Mouse (Mus musculus) G1E (cell line): ENCODE results near the gene Htr2a. TPM values are rescaled to one million over a fixed set of nuclear protein-coding genes. Genes with fewer than 3 reads are reported as not detected.

Experiments used
- ATAC-seq: 2 replicates; pipeline ENCODE4 v1.8.0; 2016; ENCODE audit warnings: mild to moderate bottlenecking; ENCODE audit not compliant: insufficient number of reproducible peaks, poor library complexity, low FRiP score, severe bottlenecking; ENCODE audit errors: extremely low read depth
- DNase-seq: peaks from one replicate; pipeline ENCODE4 v3.0.0; 2012; ENCODE audit warnings: low spot score
- H3K27me3 ChIP-seq: 2 replicates; pipeline ENCODE4 v1.6.1; 2012; ENCODE audit warnings: mild to moderate bottlenecking, low read length, inconsistent platforms; ENCODE audit not compliant: insufficient read depth
- H3K36me3 ChIP-seq: replicated peaks from 2 replicates; pipeline ENCODE3; 2012; ENCODE audit warnings: mild to moderate bottlenecking, inconsistent platforms
- H3K4me1 ChIP-seq: 2 replicates; pipeline ENCODE4 v1.6.1; 2012; ENCODE audit warnings: low read depth, low read length, inconsistent platforms, mixed read lengths; ENCODE audit not compliant: insufficient read depth
- H3K4me3 ChIP-seq: 2 replicates; pipeline ENCODE4 v1.5.1; 2012; ENCODE audit warnings: low read depth, mild to moderate bottlenecking, inconsistent platforms, low read length, moderate library complexity, mixed read lengths
- H3K9me3 ChIP-seq: replicated peaks from 2 replicates; pipeline ENCODE4 v1.6.1; 2012; ENCODE audit warnings: inconsistent platforms
- CTCF ChIP-seq: IDR thresholded peaks from 2 replicates; pipeline ENCODE4 v1.5.1; 2012; ENCODE audit warnings: low read depth, low read length, inconsistent platforms, mixed read lengths
- GATA1 ChIP-seq: IDR thresholded peaks from 2 replicates; pipeline ENCODE4 v1.6.1; 2012; ENCODE audit warnings: borderline replicate concordance, low read length, inconsistent platforms, mixed read lengths
- GATA2 ChIP-seq: IDR thresholded peaks from 2 replicates; pipeline ENCODE4 v1.6.1; 2012; ENCODE audit warnings: low read depth, low read length, inconsistent platforms, borderline replicate concordance
- POLR2AphosphoS5 ChIP-seq: IDR thresholded peaks from 2 replicates; pipeline ENCODE4 v1.6.1; 2012; ENCODE audit warnings: low read depth, low read length, inconsistent platforms; ENCODE audit not compliant: insufficient replicate concordance
- TAL1 ChIP-seq: conservative IDR thresholded peaks from 2 replicates; pipeline ENCODE4 v1.6.1; 2012; ENCODE audit warnings: low read depth, low read length, inconsistent platforms, mixed read lengths
- polyA plus RNA-seq: library from polyadenylated mRNA; stranded (reverse); fragments of >175 nt; gene quantifications from 2 replicates; pipeline ENCODE4 v1.2.3, GENCODE M21; 2012
- total RNA-seq, 2 experiments: library from RNA; stranded (forward) in 1 of 2; stranded (reverse) in 1 of 2; fragments of 200-1000 nt in 1 of 2; fragments of >200 nt in 1 of 2; fragmentation: Nextera tagmentation in 1 of 2; gene quantifications; 2 replicates each; pipeline ENCODE4 v1.2.3; 2014 to 2017

The Htr2a gene
- total and polyA plus RNA-seq, 3 experiments, result 0.16 TPM; not detected in 2

DNA sequence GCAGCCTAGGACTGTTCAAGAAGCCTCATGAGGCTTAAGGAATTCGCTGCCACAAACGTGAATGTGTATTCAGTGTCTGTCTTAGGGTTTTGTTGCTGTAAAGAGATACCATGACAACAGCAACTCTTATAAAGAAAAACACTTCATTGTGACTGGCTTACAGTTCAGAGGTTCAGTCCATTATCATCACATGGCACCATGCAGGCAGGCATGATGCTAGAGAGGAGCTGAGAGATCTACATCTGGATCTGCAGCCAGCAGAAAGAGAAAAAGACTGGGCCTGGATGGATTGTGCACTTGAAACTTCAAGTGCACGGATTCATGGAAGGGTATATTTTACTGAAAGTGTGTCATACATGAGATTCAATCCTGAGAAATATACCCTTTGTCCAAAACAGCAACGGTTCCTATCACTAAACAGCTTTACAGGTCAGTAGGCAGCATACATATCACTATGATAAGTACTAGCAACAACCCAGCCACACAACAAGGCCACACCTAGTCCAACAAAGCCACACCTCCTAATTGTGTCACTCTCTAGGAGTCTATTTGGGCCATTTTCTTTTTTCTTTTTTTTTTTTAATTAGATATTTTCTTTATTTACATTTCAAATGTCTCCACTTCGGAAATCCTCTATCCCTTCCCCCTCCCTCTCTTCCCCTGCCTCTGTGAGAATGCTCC is 43.8 kb downstream of the Htr2a start:
- DNase-seq, result no peak
- H3K36me3 ChIP-seq, result no peaks in the 10 kb centered on the region

DNA sequence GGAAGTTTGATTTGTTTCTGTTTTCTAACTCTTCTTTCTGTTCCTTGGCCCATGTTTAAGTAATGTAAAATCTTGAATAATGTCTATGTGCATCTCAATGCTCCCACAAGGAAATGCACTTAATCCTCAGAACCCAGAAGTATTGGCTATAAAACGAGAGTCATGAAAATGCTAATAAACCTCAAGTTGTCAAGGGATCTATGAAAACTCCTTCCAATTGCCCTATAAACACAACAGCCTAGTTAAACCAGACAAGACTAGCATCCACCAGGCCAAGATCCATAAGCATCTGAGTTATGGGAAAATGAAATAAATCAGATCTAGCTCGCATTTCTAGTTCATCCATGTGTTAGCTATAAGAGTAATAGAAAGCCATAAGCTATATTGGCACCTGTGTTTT is 51.3 kb downstream of the Htr2a start:
- no peak overlapping the region for H3K4me3 ChIP-seq
- no peaks in the 10 kb centered on the region for H3K36me3 ChIP-seq
- ATAC-seq, result no peak
- no peak for DNase-seq
- no peaks in the 10 kb centered on the region for H3K9me3 ChIP-seq
- peaks cover 8% of the 10 kb centered on the region; the same call in 1 of the 2 replicates for H3K4me1 ChIP-seq
- TF ChIP-seq CTCF (no peak), POLR2AphosphoS5 (no peak), GATA2 (no peak), TAL1 (no peak), GATA1 (no peak)
- no peaks in the 10 kb centered on the region for H3K27me3 ChIP-seq

More for the DNA sequence above, 43.8 kb downstream of the Htr2a start:
- no peak for ATAC-seq
- H3K9me3 ChIP-seq, result no peaks in the 10 kb centered on the region
- TF ChIP-seq TAL1 (no peak), GATA1 (no peak), GATA2 (no peak), POLR2AphosphoS5 (no peak), CTCF (no peak)
- H3K4me1 ChIP-seq, result peaks cover 23% of the 10 kb centered on the region
- no peak overlapping the region for H3K4me3 ChIP-seq
- H3K27me3 ChIP-seq, result no peaks in the 10 kb centered on the region

GRCm38 (mm10) chr14:74696766-74697165 is 56.1 kb downstream of the Htr2a start:
- Histone ChIP-seq H3K27me3 (no peaks in the 10 kb centered on the region), H3K9me3 (no peaks in the 10 kb centered on the region), H3K36me3 (no peaks in the 10 kb centered on the region), H3K4me3 (no peak overlapping the region), H3K4me1 (peaks cover 31% of the 10 kb centered on the region)
- TF ChIP-seq GATA1 (no peak), GATA2 (no peak), CTCF (no peak), TAL1 (no peak), POLR2AphosphoS5 (no peak)
- ATAC-seq (no peak), DNase-seq (no peak)

GRCm38 (mm10) chr14:74697432-74697831 is 56.8 kb downstream of the Htr2a start:
- ATAC-seq (no peak), DNase-seq (no peak)
- Histone ChIP-seq H3K4me1 (peaks cover 32% of the 10 kb centered on the region), H3K9me3 (no peaks in the 10 kb centered on the region), H3K27me3 (no peaks in the 10 kb centered on the region), H3K4me3 (no peak overlapping the region), H3K36me3 (no peaks in the 10 kb centered on the region)
- TF ChIP-seq GATA1, result no peak
- no peak for TF ChIP-seq TAL1
- TF ChIP-seq GATA2, result no peak
- TF ChIP-seq POLR2AphosphoS5, result no peak
- TF ChIP-seq CTCF, result no peak

DNA sequence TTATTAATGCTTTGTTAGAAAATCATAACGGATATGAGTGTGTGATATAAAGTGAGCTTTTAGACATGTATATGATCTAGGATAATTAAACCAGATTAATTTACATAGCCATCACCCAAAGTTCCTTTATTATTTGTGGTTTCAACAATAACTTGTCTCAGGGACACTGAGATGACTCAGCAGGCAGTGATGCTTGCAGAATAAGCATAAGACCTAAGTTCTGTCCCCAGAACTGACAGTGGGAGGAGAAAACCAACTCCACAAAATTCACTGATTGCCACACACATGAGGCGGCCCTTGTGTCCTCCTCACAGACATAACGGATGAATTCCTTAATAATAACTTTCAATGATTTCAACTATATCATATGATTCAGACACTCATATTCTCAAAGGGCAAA is 58.6 kb downstream of the Htr2a start:
- Histone ChIP-seq H3K4me1 (peaks cover 49% of the 10 kb centered on the region), H3K36me3 (no peaks in the 10 kb centered on the region)
- peak; percentile 64 for ATAC-seq

DNA sequence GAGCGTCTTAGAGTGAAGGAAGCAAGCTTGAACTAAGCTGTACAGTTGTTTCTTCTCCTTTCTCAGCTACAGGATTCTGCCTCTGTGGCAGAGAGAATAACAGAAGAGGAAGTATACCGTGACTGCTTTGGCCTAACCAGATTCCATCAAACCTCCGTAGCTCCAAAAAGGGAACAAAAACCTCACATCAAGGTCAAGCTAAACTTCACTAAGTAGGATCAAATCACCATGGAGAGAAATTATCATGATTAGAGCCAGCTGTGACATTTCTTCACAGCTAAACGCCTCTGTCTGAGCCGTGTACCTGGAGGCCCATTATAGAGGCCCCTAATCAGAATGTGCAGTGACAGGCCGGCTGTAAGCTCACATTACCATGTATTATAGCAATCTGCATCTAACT is 63.3 kb downstream of the Htr2a start:
- DNase-seq, result no peak

More for the DNA sequence above, 58.6 kb downstream of the Htr2a start:
- Histone ChIP-seq H3K9me3 (no peaks in the 10 kb centered on the region), H3K27me3 (no peaks in the 10 kb centered on the region), H3K4me3 (no peak overlapping the region; the same call in 1 of the 2 replicates)
- DNase-seq, result no peak
- TF ChIP-seq POLR2AphosphoS5, result no peak
- no peak for TF ChIP-seq TAL1
- TF ChIP-seq GATA2, result no peak
- TF ChIP-seq GATA1, result no peak
- TF ChIP-seq CTCF, result no peak

More for the DNA sequence above, 63.3 kb downstream of the Htr2a start:
- TF ChIP-seq TAL1, result no peak
- TF ChIP-seq GATA2, result no peak
- Histone ChIP-seq H3K36me3 (no peaks in the 10 kb centered on the region), H3K4me1 (peaks cover 41% of the 10 kb centered on the region), H3K9me3 (no peaks in the 10 kb centered on the region), H3K4me3 (no peak overlapping the region), H3K27me3 (no peaks in the 10 kb centered on the region)
- peak; percentile 40; the same call in 1 of the 2 replicates for ATAC-seq
